In genomic region chr10:76033119-76033455, GRCm38 (mm10) we compare ENCODE assay signal across 8 mouse cellular contexts. TPM values are rescaled to one million over a fixed set of nuclear protein-coding genes. Genes with fewer than 3 reads are reported as not detected.
DNase-seq lines count a peak whose midpoint lies in the region; ATAC-seq and TF ChIP-seq lines count a peak whose summit lies in the region.

No protein-coding gene starts in this region.

- ATAC-seq in inflammation-experienced regulatory T-cells, adult 6 months, result peak; percentile 9

- H3K4me3 ChIP-seq in lung, adult 2 months (replicated peaks; ENCODE audit: extremely low read depth, low read depth, low read length), result peak overlapping the region; percentile 91
- peak overlapping the region; percentile 85 for H3K4me3 ChIP-seq in myocyte

- 10% methylated on average over 7 of the region's 7 CpGs for WGBS in lung, adult 2 months

- H3K4me1 ChIP-seq in lung, adult 2 months (ENCODE audit: control insufficient read depth, insufficient read depth, low read length), result peaks cover 5% of the 10 kb centered on the region

- H3K27me3 ChIP-seq in myocyte (ENCODE audit: control insufficient read depth, insufficient read depth, insufficient read length), result no peaks in the 10 kb centered on the region

- TF ChIP-seq POLR2A in lung, adult 2 months (IDR thresholded peaks at IDR 0.05; ENCODE audit: borderline replicate concordance, extremely low read depth, low read depth, low read length), result no peak
- TF ChIP-seq POLR2A in myocyte (IDR thresholded peaks at IDR 0.05; ENCODE audit: insufficient read length, low read depth), result no peak

- H3K4me2 ChIP-seq in myocyte (ENCODE audit: low read depth), result peak overlapping the region; percentile 75

- no peak for TF ChIP-seq CTCF in lung, adult 2 months (IDR thresholded peaks at IDR 0.05; ENCODE audit: insufficient read depth, low read length)

- H3K36me3 ChIP-seq in myocyte (ENCODE audit: control insufficient read depth, insufficient read depth), result peaks cover 7% of the 10 kb centered on the region

- no peak for DNase-seq in lung, adult 2 months
- DNase-seq in lung, adult 18-20 months, result no peak
- peak; percentile 5 for DNase-seq in c-Kit-positive CD71-negative TER-119-negative erythroid progenitor cells, embryonic 14.5 days (ENCODE audit: low read depth)
- no peak for DNase-seq in adrenal gland, adult (ENCODE audit: inconsistent age in 2 of 2, low spot score in 1 of 2)
- DNase-seq in gastrocnemius, adult 18-20 months (ENCODE audit: low spot score), result no peak
- no peak for DNase-seq in urinary bladder, postnatal 10 days (ENCODE audit: low spot score)

- peak overlapping the region; percentile 53 for H3ac ChIP-seq in myocyte (ENCODE audit: control insufficient read depth, insufficient read length)

- peaks cover 53% of the 10 kb centered on the region for H3K79me2 ChIP-seq in myocyte (ENCODE audit: control insufficient read depth, insufficient read depth)

TF ChIP-seq in myocyte, 11 proteins besides CTCF, POLR2A, EP300 and RAD21:
- TF ChIP-seq TCF3 (IDR thresholded peaks at IDR 0.05; ENCODE audit: insufficient read length, low read depth), result no peak
- no peak for TF ChIP-seq MAX (IDR thresholded peaks at IDR 0.05; ENCODE audit: low read depth)
- TF ChIP-seq USF1 (IDR thresholded peaks at IDR 0.05; ENCODE audit: low read depth), result no peak
- no peak for TF ChIP-seq TCF12 (IDR thresholded peaks at IDR 0.05; ENCODE audit: insufficient read depth, poor library complexity, severe bottlenecking)
- TF ChIP-seq MYOD1 (IDR thresholded peaks at IDR 0.05; ENCODE audit: control insufficient read depth in 1 of 3, insufficient read length in 2 of 3, low read depth in 2 of 3), result no peak
- no peak for TF ChIP-seq MYOG (IDR thresholded peaks at IDR 0.05; ENCODE audit: control insufficient read depth in 1 of 3, insufficient read depth in 1 of 3, insufficient read length in 2 of 3, low read depth in 2 of 3)
- TF ChIP-seq E2F4 (IDR thresholded peaks at IDR 0.05; ENCODE audit: insufficient read depth), result no peak
- TF ChIP-seq CEBPB (IDR thresholded peaks at IDR 0.05; ENCODE audit: insufficient read depth, poor library complexity, severe bottlenecking), result no peak
- TF ChIP-seq REST (IDR thresholded peaks at IDR 0.05; ENCODE audit: insufficient read depth, insufficient read length), result no peak
- TF ChIP-seq SRF (IDR thresholded peaks at IDR 0.05; ENCODE audit: control insufficient read depth, insufficient read length, low read depth), result no peak
- TF ChIP-seq POLR2AphosphoS2 (IDR thresholded peaks at IDR 0.05; ENCODE audit: insufficient read length, low read depth), result no peak

RNA-seq across cellular contexts. Expression of gene Zfp280b, which starts 0.6 kb away (rescaled TPM):
- 5.3 and 6.9 TPM in 2 replicates for polyA plus RNA-seq in lung, adult 2 months (2012; rRNA removed)
- polyA plus RNA-seq in inflammation-experienced regulatory T-cells, adult 6 months (2017; shearing (Covaris generic)), result 10 to 100 TPM in 1 of 3 experiments, 1 to 10 TPM in 2; 9.6 to 10.3 (median 9.9) TPM
- polyA plus RNA-seq in myocyte (2012; fragmentation: generic; extraction: Trizol), result 5.7 TPM
- 1 to 10 TPM; 8.0 to 10.0 TPM for total RNA-seq in gastrocnemius, adult 18-20 months (2021)
